Mouse (Mus musculus) heart, adult 18-20 months (tissue): Measurements from ENCODE around the gene Higd1c. TPM values are rescaled to one million over a fixed set of nuclear protein-coding genes. Genes with fewer than 3 reads are reported as not detected.

Experiments
- DNase-seq, 2 experiments: peaks; one replicate each; pipeline ENCODE4 v3.0.0; 2021 to 2022; ENCODE audit warnings: mixed read lengths in 1 of 2
- total RNA-seq, 2 experiments: library from RNA; stranded (reverse); gene quantifications; 2 replicates each; pipeline ENCODE4 v1.2.3; 2021

Gene Higd1c
- total RNA-seq, 2 experiments from 2014 or later = not detected

GRCm38 (mm10) chr15:100411731-100412130, 47.4 kb downstream of the Higd1c start:
- no peak for DNase-seq

GRCm38 (mm10) chr15:100413306-100413705, 49.0 kb downstream of the Higd1c start:
- no peak for DNase-seq

- no peak for DNase-seq
These were observed 49.7 kb downstream of the Higd1c start for GRCm38 (mm10) chr15:100414011-100414410.

- DNase-seq = no peak
These were observed 50.6 kb downstream of the Higd1c start for GRCm38 (mm10) chr15:100414942-100415341.

- DNase-seq = peak in 1 of 2 experiments; percentile 50
These were observed 51.3 kb downstream of the Higd1c start for GRCm38 (mm10) chr15:100415684-100416083.

- no peak for DNase-seq
These were observed 53.6 kb downstream of the Higd1c start for GRCm38 (mm10) chr15:100417854-100418450.

GRCm38 (mm10) chr15:100419311-100419710, 55.0 kb downstream of the Higd1c start:
- no peak for DNase-seq

GRCm38 (mm10) chr15:100419901-100420745, 55.8 kb downstream of the Higd1c start:
- DNase-seq = no peak

GRCm38 (mm10) chr15:100421059-100421757, 56.9 kb downstream of the Higd1c start:
- DNase-seq = peak; percentile 41 to 60

- peak in 1 of 2 experiments; percentile 38 for DNase-seq
These were observed 57.4 kb downstream of the Higd1c start, which contains the start of gene Gm5475 for GRCm38 (mm10) chr15:100421758-100422197. Gene Gm5475, plus strand, starts transcription at chr15:100422147.

GRCm38 (mm10) chr15:100422476-100422875, 58.1 kb downstream of the Higd1c start:
- DNase-seq = no peak

GRCm38 (mm10) chr15:100422899-100423860, 58.8 kb downstream of the Higd1c start:
- peak; percentile 96 to 98 for DNase-seq

GRCm38 (mm10) chr15:100423916-100424315, 59.6 kb downstream of the Higd1c start:
- no peak for DNase-seq

GRCm38 (mm10) chr15:100424396-100425122, 60.2 kb downstream of the Higd1c start, which contains the start of gene Slc11a2:
Gene Slc11a2, minus strand, starts transcription at chr15:100425072.
- no peak for DNase-seq

GRCm38 (mm10) chr15:100428296-100428905, 64.1 kb downstream of the Higd1c start:
- DNase-seq = no peak

- DNase-seq = no peak
These were observed 65.7 kb downstream of the Higd1c start for GRCm38 (mm10) chr15:100429959-100430565.

- no peak for DNase-seq
These were observed 68.9 kb downstream of the Higd1c start for GRCm38 (mm10) chr15:100433234-100433633.
